Mouse (Mus musculus) hindbrain, embryonic 14.5 days (tissue): ENCODE measurements around the gene Gns. TPM values are rescaled to one million over a fixed set of nuclear protein-coding genes. Genes with fewer than 3 reads are reported as not detected.

Source experiments
- ATAC-seq: fragments of 200-750 bp; cut with Nextera tagmentation; 2 replicates; pipeline ENCODE4 v1.8.0; 2017; ENCODE audit warnings: moderate number of reproducible peaks, mild to moderate bottlenecking, moderate TSS enrichment, moderate library complexity; ENCODE audit not compliant: low FRiP score
- DNase-seq: peaks from one replicate; pipeline ENCODE4 v3.0.0-alpha.2; 2015; ENCODE audit warnings: low spot score
- H3K27ac ChIP-seq: fragments of 300-500 bp; sonication (generic); 2 replicates; pipeline ENCODE4 v1.5.1; 2014; ENCODE audit warnings: mild to moderate bottlenecking, moderate library complexity
- H3K27me3 ChIP-seq: fragments of 300-500 bp; sonication (generic); 2 replicates; pipeline ENCODE4 v1.6.1; 2014; ENCODE audit warnings: mild to moderate bottlenecking, low read length, mixed read lengths; ENCODE audit not compliant: control insufficient read depth, insufficient read depth
- H3K36me3 ChIP-seq: fragments of 300-500 bp; sonication (generic); replicated peaks from 2 replicates; pipeline ENCODE4 v1.6.1; 2014; ENCODE audit not compliant: control insufficient read depth, insufficient read depth
- H3K4me1 ChIP-seq: fragments of 300-500 bp; sonication (generic); replicated peaks from 2 replicates; pipeline ENCODE4 v1.6.1; 2014; ENCODE audit warnings: antibody characterized with exemption, low read length, mixed read lengths; ENCODE audit not compliant: control insufficient read depth, insufficient read depth
- H3K4me2 ChIP-seq: fragments of 300-500 bp; sonication (generic); replicated peaks from 2 replicates; pipeline ENCODE4 v1.6.1; 2014; ENCODE audit warnings: mild to moderate bottlenecking, moderate library complexity
- H3K4me3 ChIP-seq: fragments of 300-500 bp; sonication (generic); replicated peaks from 2 replicates; pipeline ENCODE4 v1.5.1; 2014; ENCODE audit warnings: mild to moderate bottlenecking, low read length
- H3K9ac ChIP-seq: fragments of 300-500 bp; sonication (generic); 2 replicates; pipeline ENCODE4 v1.6.1; 2014
- H3K9me3 ChIP-seq: fragments of 300-500 bp; sonication (generic); 2 replicates; pipeline ENCODE4 v1.6.1; 2016; ENCODE audit warnings: low read length; ENCODE audit not compliant: control insufficient read depth
- WGBS: fragments of 180-500 bp; shearing (Covaris S2); extraction: QIAGEN DNeasy Blood & Tissue Kit; methylation state at CpG from one replicate; pipeline ENCODE4 v1.1.7; 2014; 5-methylcytosine and 5-hydroxymethylcytosine counted together
- polyA plus RNA-seq: library from polyadenylated mRNA; unstranded; fragments of >200 nt; fragmentation: Nextera tagmentation; extraction: Ambion mirVana; gene quantifications from 2 replicates; pipeline ENCODE4 v1.2.1, GENCODE M21; 2014

Gns gene
- polyA plus RNA-seq, 1 experiment from 2014 or later: 54.3 TPM

- ATAC-seq: no peak
- Histone ChIP-seq H3K9me3 (no peaks in the 10 kb centered on the region), H3K27me3 (no peaks in the 10 kb centered on the region), H3K4me1 (no peaks in the 10 kb centered on the region), H3K4me3 (no peak overlapping the region), H3K36me3 (peaks cover 94% of the 10 kb centered on the region), H3K27ac (no peak overlapping the region), H3K4me2 (no peak overlapping the region), H3K9ac (no peak overlapping the region)
- DNase-seq: no peak
- whole genome bisulfite sequencing: 95% methylated on average over 8 of the region's 8 CpGs
Measured at GRCm38 (mm10) chr10:121391901-121392300, 27.0 kb downstream of the Gns start.

DNA sequence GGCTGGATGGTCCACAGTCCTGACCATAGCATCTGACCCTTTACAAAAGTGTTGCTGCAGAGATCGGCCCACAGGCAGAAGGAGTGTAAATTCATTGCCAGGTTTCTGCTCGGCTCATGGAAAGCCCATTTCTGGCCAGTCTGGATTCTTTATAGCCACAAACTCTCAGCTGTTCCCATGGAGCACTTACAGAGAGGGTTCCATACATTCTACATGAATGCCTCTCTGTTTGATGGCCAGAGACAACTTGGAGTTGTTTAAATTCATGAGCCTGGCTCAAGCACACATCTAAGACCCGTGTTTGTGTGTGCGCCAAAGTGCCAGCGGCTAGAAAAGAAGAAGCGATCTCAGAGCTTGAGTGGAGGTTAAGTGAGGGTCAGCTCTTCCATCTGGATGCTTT is 29.4 kb downstream of the Gns start:
- DNase-seq (no peak), ATAC-seq (no peak)
- Histone ChIP-seq H3K27ac (no peak overlapping the region), H3K27me3 (no peaks in the 10 kb centered on the region), H3K4me2 (no peak overlapping the region), H3K9ac (no peak overlapping the region), H3K4me1 (no peaks in the 10 kb centered on the region), H3K36me3 (peaks cover 79% of the 10 kb centered on the region), H3K9me3 (no peaks in the 10 kb centered on the region), H3K4me3 (no peak overlapping the region)
- 88% methylated on average over 6 of the region's 6 CpGs for WGBS

DNA sequence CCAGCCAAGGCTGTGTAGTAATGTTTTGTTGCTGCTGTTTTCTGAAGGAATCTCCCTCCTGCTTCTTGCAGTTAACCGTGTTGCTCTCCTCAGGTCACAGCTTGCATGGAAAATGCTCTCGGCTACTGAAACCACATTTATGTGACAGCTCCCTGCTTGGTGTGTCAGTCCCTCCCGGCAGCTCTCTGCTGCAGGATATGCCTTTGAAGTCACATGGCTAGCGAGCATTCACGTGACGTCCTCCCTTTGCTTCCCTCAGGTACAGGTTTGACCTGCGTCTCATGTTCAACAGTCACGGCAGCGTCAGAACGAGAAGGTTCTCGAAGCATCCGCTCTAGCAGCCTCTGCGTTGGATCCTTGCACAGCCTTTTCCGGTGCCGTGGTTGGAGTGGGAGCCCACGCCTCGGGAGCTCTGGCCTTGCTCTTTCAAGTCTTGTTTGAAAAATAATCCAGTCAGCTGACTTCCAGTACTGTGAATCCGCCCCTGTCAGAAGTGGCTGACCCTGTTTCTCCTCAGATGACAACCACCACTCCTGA is 30.0 kb downstream of the Gns start:
- 90% methylated on average over 18 of the region's 18 CpGs for WGBS
- Histone ChIP-seq H3K9me3 (no peaks in the 10 kb centered on the region), H3K4me3 (no peak overlapping the region), H3K36me3 (peaks cover 73% of the 10 kb centered on the region), H3K4me1 (no peaks in the 10 kb centered on the region), H3K4me2 (no peak overlapping the region), H3K9ac (no peak overlapping the region), H3K27ac (no peak overlapping the region), H3K27me3 (no peaks in the 10 kb centered on the region)
- ATAC-seq (no peak), DNase-seq (no peak)

- no peaks in the 10 kb centered on the region for H3K4me1 ChIP-seq
- H3K9me3 ChIP-seq: no peaks in the 10 kb centered on the region
- peaks cover 65% of the 10 kb centered on the region for H3K36me3 ChIP-seq
- H3K27me3 ChIP-seq: no peaks in the 10 kb centered on the region
- no peak overlapping the region for H3K4me3 ChIP-seq
- WGBS: 92% methylated on average over 20 of the region's 20 CpGs
- no peak overlapping the region for H3K9ac ChIP-seq
- no peak for DNase-seq
- no peak overlapping the region for H3K4me2 ChIP-seq
- no peak for ATAC-seq
- no peak overlapping the region for H3K27ac ChIP-seq
Measured at GRCm38 (mm10) chr10:121395542-121396176, 30.8 kb downstream of the Gns start.

GRCm38 (mm10) chr10:121398599-121398998 is 33.7 kb downstream of the Gns start:
- Histone ChIP-seq H3K9ac (no peak overlapping the region), H3K27me3 (no peaks in the 10 kb centered on the region), H3K4me2 (no peak overlapping the region), H3K27ac (no peak overlapping the region), H3K9me3 (no peaks in the 10 kb centered on the region), H3K4me3 (no peak overlapping the region), H3K36me3 (peaks cover 36% of the 10 kb centered on the region), H3K4me1 (no peaks in the 10 kb centered on the region)
- no peak for DNase-seq
- ATAC-seq: no peak; the same call in 1 of the 2 replicates
- WGBS: 89% methylated on average over 7 of the region's 7 CpGs

GRCm38 (mm10) chr10:121401005-121401404 is 36.1 kb downstream of the Gns start:
- no peaks in the 10 kb centered on the region for H3K4me1 ChIP-seq
- no peaks in the 10 kb centered on the region for H3K9me3 ChIP-seq
- no peak overlapping the region for H3K4me2 ChIP-seq
- no peak overlapping the region for H3K4me3 ChIP-seq
- H3K36me3 ChIP-seq: peaks cover 13% of the 10 kb centered on the region
- DNase-seq (no peak), ATAC-seq (no peak)
- no peaks in the 10 kb centered on the region for H3K27me3 ChIP-seq
- H3K9ac ChIP-seq: no peak overlapping the region
- 84% methylated on average over 7 of the region's 7 CpGs for WGBS
- no peak overlapping the region for H3K27ac ChIP-seq

GRCm38 (mm10) chr10:121403104-121403503 is 38.2 kb downstream of the Gns start:
- Histone ChIP-seq H3K9me3 (no peaks in the 10 kb centered on the region), H3K4me3 (no peak overlapping the region), H3K4me2 (no peak overlapping the region), H3K36me3 (no peaks in the 10 kb centered on the region), H3K27ac (no peak overlapping the region), H3K4me1 (no peaks in the 10 kb centered on the region), H3K9ac (no peak overlapping the region), H3K27me3 (no peaks in the 10 kb centered on the region)
- ATAC-seq (no peak), DNase-seq (no peak)
- WGBS: 74% methylated on average over 9 of the region's 9 CpGs

GRCm38 (mm10) chr10:121403946-121404345 is 39.1 kb downstream of the Gns start:
- 56% methylated on average over 6 of the region's 9 CpGs for WGBS
- Histone ChIP-seq H3K9ac (no peak overlapping the region), H3K4me1 (no peaks in the 10 kb centered on the region), H3K9me3 (no peaks in the 10 kb centered on the region), H3K4me3 (no peak overlapping the region), H3K27me3 (no peaks in the 10 kb centered on the region), H3K27ac (no peak overlapping the region), H3K36me3 (no peaks in the 10 kb centered on the region), H3K4me2 (no peak overlapping the region)
- DNase-seq (no peak), ATAC-seq (no peak)

GRCm38 (mm10) chr10:121409717-121410116 is 44.8 kb downstream of the Gns start:
- H3K9ac ChIP-seq: no peak overlapping the region
- H3K4me3 ChIP-seq: no peak overlapping the region
- H3K36me3 ChIP-seq: no peaks in the 10 kb centered on the region
- no peaks in the 10 kb centered on the region for H3K27me3 ChIP-seq
- H3K4me2 ChIP-seq: no peak overlapping the region
- H3K4me1 ChIP-seq: no peaks in the 10 kb centered on the region
- no peak overlapping the region for H3K27ac ChIP-seq
- ATAC-seq: no peak
- 71% methylated on average over 7 of the region's 7 CpGs for WGBS
- DNase-seq: peak; percentile 74
- no peaks in the 10 kb centered on the region for H3K9me3 ChIP-seq
